Mouse (Mus musculus): ENCODE data around the gene Plekhm2.

Plekhm2 gene

GRCm38 (mm10) chr4:141596700-141597328 lies 67.9 kb downstream of the Plekhm2 start:
- in situ Hi-C loops (cut with MboI; ENCODE audit: low pct_unique_long_range_greater_than_20kb in 1 of 2, low sequenced_read_pairs in 2 of 2, unreplicated experiment in 1 of 2) = loop anchor here in 1 of 2 experiments (10.0 kb wide), 1 partner anchor 192 kb away; no protein-coding TSS in a partner anchor

GRCm38 (mm10) chr4:141595605-141596268 lies 69.0 kb downstream of the Plekhm2 start:
- in situ Hi-C loops (cut with MboI; ENCODE audit: low pct_unique_long_range_greater_than_20kb in 1 of 2, low sequenced_read_pairs in 2 of 2, unreplicated experiment in 1 of 2) = loop anchor here in 1 of 2 experiments (10.0 kb wide), 1 partner anchor 191 kb away; no protein-coding TSS in a partner anchor

GRCm38 (mm10) chr4:141595138-141595537 lies 69.6 kb downstream of the Plekhm2 start:
- in situ Hi-C loops (cut with MboI; ENCODE audit: low pct_unique_long_range_greater_than_20kb in 1 of 2, low sequenced_read_pairs in 2 of 2, unreplicated experiment in 1 of 2) = loop anchor here in 1 of 2 experiments (10.0 kb wide), 1 partner anchor 190 kb away; no protein-coding TSS in a partner anchor

- in situ Hi-C loops (cut with MboI; ENCODE audit: low pct_unique_long_range_greater_than_20kb in 1 of 2, low sequenced_read_pairs in 2 of 2, unreplicated experiment in 1 of 2) = loop anchor here in 1 of 2 experiments (10.0 kb wide), 1 partner anchor 187 kb away; no protein-coding TSS in a partner anchor
Observed at GRCm38 (mm10) chr4:141591547-141591946, 73.2 kb downstream of the Plekhm2 start.

GRCm38 (mm10) chr4:141583919-141584318 lies 80.8 kb downstream of the Plekhm2 start:
- in situ Hi-C loops (cut with MboI; ENCODE audit: low pct_unique_long_range_greater_than_20kb in 1 of 2, low sequenced_read_pairs in 2 of 2, unreplicated experiment in 1 of 2) = no loop called here

GRCm38 (mm10) chr4:141581051-141581450 lies 83.6 kb downstream of the Plekhm2 start:
- in situ Hi-C loops (cut with MboI; ENCODE audit: low pct_unique_long_range_greater_than_20kb in 1 of 2, low sequenced_read_pairs in 2 of 2, unreplicated experiment in 1 of 2) = no loop called here

GRCm38 (mm10) chr4:141578833-141579232 lies 85.9 kb downstream of the Plekhm2 start:
- in situ Hi-C loops (cut with MboI; ENCODE audit: low pct_unique_long_range_greater_than_20kb in 1 of 2, low sequenced_read_pairs in 2 of 2, unreplicated experiment in 1 of 2) = loop anchor here in 1 of 2 experiments (5.0 kb wide), 1 partner anchor 172 kb away; no protein-coding TSS in a partner anchor

GRCm38 (mm10) chr4:141576877-141577276 lies 87.8 kb downstream of the Plekhm2 start:
- in situ Hi-C loops (cut with MboI; ENCODE audit: low pct_unique_long_range_greater_than_20kb in 1 of 2, low sequenced_read_pairs in 2 of 2, unreplicated experiment in 1 of 2) = loop anchor here in 1 of 2 experiments (5.0 kb wide), 1 partner anchor 170 kb away; no protein-coding TSS in a partner anchor

- in situ Hi-C loops (cut with MboI; ENCODE audit: low pct_unique_long_range_greater_than_20kb in 1 of 2, low sequenced_read_pairs in 2 of 2, unreplicated experiment in 1 of 2) = loop anchor here in 1 of 2 experiments (5.0 kb wide), 1 partner anchor 169 kb away; no protein-coding TSS in a partner anchor
Observed at GRCm38 (mm10) chr4:141576404-141576803, 88.3 kb downstream of the Plekhm2 start.
